20 mouse cellular contexts compared by ENCODE assay signal in genomic region chr1:36562388-36562787, GRCm38 (mm10). TPM values are rescaled to one million over a fixed set of nuclear protein-coding genes. Genes with fewer than 3 reads are reported as not detected.
DNase-seq lines count a peak whose midpoint lies in the region; ATAC-seq and TF ChIP-seq lines count a peak whose summit lies in the region.
"Had no signal": no experiment of that assay in that cellular context is flagged by ENCODE, and none has a peak within 500 bp of the region (broad histone marks: within the 10 kb centered on the region; RNA-seq: fewer than 3 reads in every experiment).

No protein-coding gene starts in this region.

- 60% methylated on average over 4 of the region's 4 CpGs for WGBS in heart, adult 2 months
- WGBS in hindbrain, embryonic 10.5 days, result 80% methylated on average over 4 of the region's 4 CpGs
- WGBS in hindbrain, embryonic 13.5 days, result 72% methylated on average over 4 of the region's 4 CpGs

- no peak overlapping the region for H3K9ac ChIP-seq in heart, adult 2 months (ENCODE audit: low read depth, low read length)
- H3K9ac ChIP-seq in hindbrain, embryonic 13.5 days, result no peak overlapping the region
- H3K9ac ChIP-seq: forebrain, embryonic 13.5 days; forebrain, postnatal 0 days; hindbrain, embryonic 15.5 days had no signal

- TF ChIP-seq POLR2A in heart, adult 2 months (IDR thresholded peaks at IDR 0.05; ENCODE audit: insufficient read depth, low read depth, low read length), result no peak
- no peak for TF ChIP-seq POLR2A in myocyte (IDR thresholded peaks at IDR 0.05; ENCODE audit: insufficient read length, low read depth)

- no peak overlapping the region for H3K4me2 ChIP-seq in hindbrain, embryonic 13.5 days
- peak overlapping the region; percentile 98 for H3K4me2 ChIP-seq in myocyte (ENCODE audit: low read depth)
- H3K4me2 ChIP-seq: forebrain, embryonic 13.5 days; hindbrain, embryonic 15.5 days had no signal

- ATAC-seq in hindbrain, embryonic 13.5 days (ENCODE audit: low FRiP score), result no peak
- ATAC-seq in CD4-positive, CD25-positive, alpha-beta regulatory T cell, adult 4 months, result no peak
- ATAC-seq: forebrain, embryonic 13.5 days; forebrain, postnatal 0 days; intestine, embryonic 16.5 days had no signal

- intact Hi-C loops in heart, adult 2 months (cut with DNase I), result no loop called here

- H3K27me3 ChIP-seq in heart, adult 2 months (ENCODE audit: control insufficient read depth, insufficient read depth, low read length), result no peaks in the 10 kb centered on the region
- H3K27me3 ChIP-seq in hindbrain, embryonic 10.5 days (ENCODE audit: insufficient read depth, poor library complexity, severe bottlenecking), result peaks cover 12% of the 10 kb centered on the region; the same call in 1 of the 2 replicates
- H3K27me3 ChIP-seq in hindbrain, embryonic 13.5 days, result peaks cover 24% of the 10 kb centered on the region; the same call in 1 of the 2 replicates
- H3K27me3 ChIP-seq in myocyte (ENCODE audit: control insufficient read depth, insufficient read depth, insufficient read length), result no peaks in the 10 kb centered on the region
- H3K27me3 ChIP-seq: hindbrain, embryonic 15.5 days had no signal

- peak overlapping the region; percentile 72 for H3K27ac ChIP-seq in heart, adult 2 months
- 0 out of 2 replicates have a peak overlapping the region, but pooled peaks have one; percentile 3 for H3K27ac ChIP-seq in hindbrain, embryonic 10.5 days
- no peak overlapping the region for H3K27ac ChIP-seq in hindbrain, embryonic 13.5 days
- H3K27ac ChIP-seq: forebrain, embryonic 13.5 days; hindbrain, embryonic 15.5 days had no signal

- no peak for TF ChIP-seq CTCF in heart, adult 2 months (IDR thresholded peaks at IDR 0.05)

- peaks cover 22% of the 10 kb centered on the region for H3K4me1 ChIP-seq in heart, adult 2 months (ENCODE audit: control insufficient read depth, insufficient read depth, low read length)
- peaks cover 67% of the 10 kb centered on the region for H3K4me1 ChIP-seq in hindbrain, embryonic 10.5 days (replicated peaks)
- peaks cover 13% of the 10 kb centered on the region for H3K4me1 ChIP-seq in hindbrain, embryonic 13.5 days (replicated peaks)

- H3K79me2 ChIP-seq in heart, adult 2 months (replicated peaks; ENCODE audit: control insufficient read depth, insufficient read depth, low read length), result no peaks in the 10 kb centered on the region
- H3K79me2 ChIP-seq in myocyte (ENCODE audit: control insufficient read depth, insufficient read depth), result peaks cover under 1% of the 10 kb centered on the region

- no peaks in the 10 kb centered on the region for H3K9me3 ChIP-seq in hindbrain, embryonic 10.5 days
- no peaks in the 10 kb centered on the region for H3K9me3 ChIP-seq in hindbrain, embryonic 13.5 days
- H3K9me3 ChIP-seq: embryonic facial prominence, embryonic 10.5 days; forebrain, embryonic 13.5 days; hindbrain, embryonic 15.5 days had no signal

- H3ac ChIP-seq in myocyte (ENCODE audit: control insufficient read depth, insufficient read length), result no peak overlapping the region

- no peak overlapping the region for H3K4me3 ChIP-seq in heart, adult 2 months
- H3K4me3 ChIP-seq in hindbrain, embryonic 10.5 days, result no peak overlapping the region
- no peak overlapping the region for H3K4me3 ChIP-seq in hindbrain, embryonic 13.5 days
- H3K4me3 ChIP-seq in myocyte, result no peak overlapping the region
- H3K4me3 ChIP-seq: embryonic facial prominence, embryonic 10.5 days; forebrain, embryonic 13.5 days; hindbrain, embryonic 15.5 days had no signal

- TF ChIP-seq EP300 in heart, adult 2 months (IDR thresholded peaks at IDR 0.05; ENCODE audit: insufficient read depth, low read depth, low read length), result no peak

- no peak for DNase-seq in heart, adult 2 months
- DNase-seq in heart, postnatal 4 days, result no peak
- DNase-seq in hindbrain, embryonic 10.5 days (ENCODE audit: low spot score), result no peak
- DNase-seq in MN1 (ENCODE audit: low spot score), result peak; percentile 55
- DNase-seq: adrenal gland, postnatal 14 days; cerebellum, adult 2 months; cerebellum, postnatal 10 days; forebrain, postnatal 0 days; gastrocnemius, postnatal 36 days; kidney, adult 9 months had no signal

- H3K36me3 ChIP-seq in heart, adult 2 months (ENCODE audit: control insufficient read depth, insufficient read depth, low read length), result no peaks in the 10 kb centered on the region
- H3K36me3 ChIP-seq in hindbrain, embryonic 10.5 days, result no peaks in the 10 kb centered on the region
- no peaks in the 10 kb centered on the region for H3K36me3 ChIP-seq in hindbrain, embryonic 13.5 days
- H3K36me3 ChIP-seq in myocyte (ENCODE audit: control insufficient read depth, insufficient read depth), result no peaks in the 10 kb centered on the region
- H3K36me3 ChIP-seq: embryonic facial prominence, embryonic 10.5 days; hindbrain, embryonic 15.5 days had no signal

TF ChIP-seq in myocyte, 11 proteins besides CTCF, POLR2A, EP300 and RAD21:
- TF ChIP-seq MYOD1 (IDR thresholded peaks at IDR 0.05; ENCODE audit: control insufficient read depth in 1 of 3, insufficient read length in 2 of 3, low read depth in 2 of 3), result no peak
- peak; percentile 7 for TF ChIP-seq USF1 (IDR thresholded peaks at IDR 0.05; ENCODE audit: low read depth)
TF ChIP-seq in myocyte: peak in this region for 1.

RNA-seq across cellular contexts. Expression of gene Sema4c, which starts 4.2 kb away (rescaled TPM):
- total RNA-seq in heart, adult 2 months (2021), result 10 to 100 TPM; 10.6 to 11.1 TPM
- 12.7 and 15.2 TPM in 2 replicates for polyA plus RNA-seq in heart, adult 2 months (2012; rRNA removed)
- 10 to 100 TPM; 26.7 to 31.2 TPM for total RNA-seq in heart, postnatal 4 days (2021)
- polyA plus RNA-seq in hindbrain, embryonic 10.5 days (2016; fragmentation: Nextera tagmentation; extraction: Ambion mirVana), result 25.4 and 29.6 TPM in 2 replicates
- polyA plus RNA-seq in hindbrain, embryonic 13.5 days (2015; fragmentation: Nextera tagmentation; extraction: Ambion mirVana), result 28.3 and 31.8 TPM in 2 replicates
- 30.7 TPM for polyA plus RNA-seq in myocyte (2012; fragmentation: generic; extraction: Trizol)
- polyA plus RNA-seq in CD4-positive, CD25-positive, alpha-beta regulatory T cell, adult 4 months (2017; shearing (Covaris generic)), result under 1 TPM in 1 of 2 experiments, not detected in 1; 0.22 TPM

RNA-seq across cellular contexts. Expression of gene Ankrd39, which starts 15.1 kb away (rescaled TPM):
- 1 to 10 TPM; 6.2 to 6.3 TPM for total RNA-seq in heart, adult 2 months (2021)
- 11.1 TPM in 2 replicates for polyA plus RNA-seq in heart, adult 2 months (2012; rRNA removed)
- 10 to 100 TPM; 16.0 to 18.5 TPM for total RNA-seq in heart, postnatal 4 days (2021)
- polyA plus RNA-seq in hindbrain, embryonic 10.5 days (2016; fragmentation: Nextera tagmentation; extraction: Ambion mirVana), result 16.9 and 20.6 TPM in 2 replicates
- 22.4 TPM in 2 replicates for polyA plus RNA-seq in hindbrain, embryonic 13.5 days (2015; fragmentation: Nextera tagmentation; extraction: Ambion mirVana)
- polyA plus RNA-seq in myocyte (2012; fragmentation: generic; extraction: Trizol), result 17.9 TPM
- polyA plus RNA-seq in CD4-positive, CD25-positive, alpha-beta regulatory T cell, adult 4 months (2017; shearing (Covaris generic)), result 10 to 100 TPM; 19.4 to 23.9 TPM

RNA-seq across cellular contexts. Expression of gene Gm42417, which starts 23.2 kb away (rescaled TPM):
- total RNA-seq in heart, adult 2 months (2021), result 100 to 1,000 TPM; 148 to 172 TPM
- 0.09 TPM in 1 of 2 replicates, not detected in the other for polyA plus RNA-seq in heart, adult 2 months (2012; rRNA removed)
- total RNA-seq in heart, postnatal 4 days (2021), result 10 to 100 TPM; 48.6 to 69.8 TPM
- polyA plus RNA-seq in hindbrain, embryonic 10.5 days (2016; fragmentation: Nextera tagmentation; extraction: Ambion mirVana), result 0.75 TPM in 1 of 2 replicates, not detected in the other
- polyA plus RNA-seq in hindbrain, embryonic 13.5 days (2015; fragmentation: Nextera tagmentation; extraction: Ambion mirVana), result 0.43 TPM in 1 of 2 replicates, not detected in the other
- polyA plus RNA-seq in myocyte (2012; fragmentation: generic; extraction: Trizol), result 0.13 TPM
- 1 to 10 TPM in 1 of 2 experiments, not detected in 1; 2.3 TPM for polyA plus RNA-seq in CD4-positive, CD25-positive, alpha-beta regulatory T cell, adult 4 months (2017; shearing (Covaris generic))
- total RNA-seq: ES-E14 had no signal
- polyA plus RNA-seq: embryonic facial prominence, embryonic 14.5 days; heart, embryonic 16.5 days had no signal

RNA-seq across cellular contexts. Expression of gene Ankrd23, which starts 25.7 kb away (rescaled TPM):
- total RNA-seq in heart, adult 2 months (2021), result 100 to 1,000 TPM; 310 to 338 TPM
- 397 and 412 TPM in 2 replicates for polyA plus RNA-seq in heart, adult 2 months (2012; rRNA removed)
- 100 to 1,000 TPM; 151 to 159 TPM for total RNA-seq in heart, postnatal 4 days (2021)
- 15.7 and 18.0 TPM in 2 replicates for polyA plus RNA-seq in hindbrain, embryonic 10.5 days (2016; fragmentation: Nextera tagmentation; extraction: Ambion mirVana)
- 16.3 and 19.5 TPM in 2 replicates for polyA plus RNA-seq in hindbrain, embryonic 13.5 days (2015; fragmentation: Nextera tagmentation; extraction: Ambion mirVana)
- polyA plus RNA-seq in myocyte (2012; fragmentation: generic; extraction: Trizol), result 78.6 TPM
- 100 to 1,000 TPM in 1 of 2 experiments, 10 to 100 TPM in 1; 39.3 to 112 TPM for polyA plus RNA-seq in CD4-positive, CD25-positive, alpha-beta regulatory T cell, adult 4 months (2017; shearing (Covaris generic))

RNA-seq across cellular contexts. Expression of gene Cnnm3, which starts 50.7 kb away (rescaled TPM):
- total RNA-seq in heart, adult 2 months (2021), result 10 to 100 TPM; 11.1 to 15.1 TPM
- polyA plus RNA-seq in heart, adult 2 months (2012; rRNA removed), result 14.1 and 15.6 TPM in 2 replicates
- total RNA-seq in heart, postnatal 4 days (2021), result 10 to 100 TPM; 14.9 to 15.7 TPM
- polyA plus RNA-seq in hindbrain, embryonic 10.5 days (2016; fragmentation: Nextera tagmentation; extraction: Ambion mirVana), result 3.2 and 3.5 TPM in 2 replicates
- 4.2 and 5.1 TPM in 2 replicates for polyA plus RNA-seq in hindbrain, embryonic 13.5 days (2015; fragmentation: Nextera tagmentation; extraction: Ambion mirVana)
- polyA plus RNA-seq in myocyte (2012; fragmentation: generic; extraction: Trizol), result 10.2 TPM
- 1 to 10 TPM; 7.5 to 7.6 TPM for polyA plus RNA-seq in CD4-positive, CD25-positive, alpha-beta regulatory T cell, adult 4 months (2017; shearing (Covaris generic))

Comparison
In these comparisons a context has a peak if more than half of its experiments do, and no peak if none do; other contexts are left out.
1. RNA of gene Sema4c, which starts 4.2 kb away (polyA plus RNA-seq): 30.7 TPM in myocyte (single experiment), 25.4 to 29.6 TPM in hindbrain, embryonic 10.5 days, 28.3 to 31.8 TPM in hindbrain, embryonic 13.5 days and 12.7 to 15.2 TPM in heart, adult 2 months; 0.22 TPM in CD4-positive, CD25-positive, alpha-beta regulatory T cell, adult 4 months; every median in the first group is over 10 times any median in the second.